Mouse (Mus musculus) kidney, postnatal 0 days (tissue): ENCODE data around the gene Cyp2b19. TPM values are rescaled to one million over a fixed set of nuclear protein-coding genes. Genes with fewer than 3 reads are reported as not detected.

Experiments
- ATAC-seq: fragments of 200-750 bp; cut with Nextera tagmentation; replicated peaks from 2 replicates; pipeline ENCODE4 v1.8.0; 2017; ENCODE audit warnings: low read depth, moderate number of reproducible peaks, moderate TSS enrichment, moderate library complexity; ENCODE audit not compliant: low FRiP score
- DNase-seq: peaks from one replicate; pipeline ENCODE4 v3.0.0-alpha.2; 2016; ENCODE audit warnings: low spot score
- H3K27ac ChIP-seq: fragments of 300-500 bp; sonication (generic); 2 replicates; pipeline ENCODE4 v1.5.1; 2014; ENCODE audit warnings: mild to moderate bottlenecking
- H3K27me3 ChIP-seq: fragments of 300-500 bp; sonication (generic); 2 replicates; pipeline ENCODE4 v1.6.1; 2014; ENCODE audit warnings: low read length, mixed read lengths; ENCODE audit not compliant: insufficient read depth
- H3K36me3 ChIP-seq: fragments of 300-500 bp; sonication (generic); 2 replicates; pipeline ENCODE4 v1.6.1; 2014; ENCODE audit warnings: low read length, mixed read lengths; ENCODE audit not compliant: insufficient read depth
- H3K4me1 ChIP-seq: fragments of 300-500 bp; sonication (generic); replicated peaks from 2 replicates; pipeline ENCODE4 v1.6.1; 2014; ENCODE audit warnings: antibody characterized with exemption, low read length, mixed read lengths; ENCODE audit not compliant: insufficient read depth
- H3K4me2 ChIP-seq: fragments of 300-500 bp; sonication (generic); 2 replicates; pipeline ENCODE4 v1.6.1; 2014; ENCODE audit warnings: mild to moderate bottlenecking, low read length, moderate library complexity, mixed read lengths
- H3K4me3 ChIP-seq: fragments of 300-500 bp; sonication (generic); replicated peaks from 2 replicates; pipeline ENCODE4 v1.5.1; 2014; ENCODE audit warnings: low read depth, low read length
- H3K9ac ChIP-seq: fragments of 300-500 bp; sonication (generic); 2 replicates; pipeline ENCODE4 v1.6.1; 2014; ENCODE audit warnings: low read depth, low read length
- H3K9me3 ChIP-seq: fragments of 300-500 bp; sonication (generic); replicated peaks from 2 replicates; pipeline ENCODE4 v1.6.1; 2016; ENCODE audit warnings: low read length, inconsistent platforms, mixed read lengths
- CTCF ChIP-seq: IDR thresholded peaks from 2 replicates; pipeline ENCODE4 v1.5.1; 2016; ENCODE audit warnings: antibody characterized with exemption, low read depth, mild to moderate bottlenecking, moderate library complexity
- WGBS: fragments of 180-500 bp; shearing (Covaris S2); extraction: QIAGEN DNeasy Blood & Tissue Kit; methylation state at CpG from one replicate; pipeline ENCODE4 v1.1.7; 2014; 5-methylcytosine and 5-hydroxymethylcytosine counted together
- polyA plus RNA-seq: library from polyadenylated mRNA; unstranded; fragments of >200 nt; fragmentation: Nextera tagmentation; extraction: Ambion mirVana; gene quantifications from 2 replicates; pipeline ENCODE4 v1.2.1, GENCODE M21; 2015

Cyp2b19 gene
- not detected in 2 replicates for polyA plus RNA-seq

- WGBS = 73% methylated on average over 2 of the region's 2 CpGs
Observed at GRCm38 (mm10) chr7:26756842-26757241, at the start of gene Cyp2b19. Gene Cyp2b19 (plus strand): TSS chr7:26757142.

GRCm38 (mm10) chr7:26711061-26711460 is 45.9 kb upstream of the Cyp2b19 start:
- H3K4me2 ChIP-seq = no peak overlapping the region
- no peaks in the 10 kb centered on the region for H3K4me1 ChIP-seq
- H3K4me3 ChIP-seq = no peak overlapping the region
- WGBS = 89% methylated on average over 11 of the region's 11 CpGs
- no peak overlapping the region for H3K27ac ChIP-seq
- no peak overlapping the region for H3K9ac ChIP-seq
- no peaks in the 10 kb centered on the region for H3K36me3 ChIP-seq
- ATAC-seq (no peak), DNase-seq (no peak)
- TF ChIP-seq CTCF = no peak
- no peaks in the 10 kb centered on the region for H3K27me3 ChIP-seq
- no peaks in the 10 kb centered on the region for H3K9me3 ChIP-seq

More at GRCm38 (mm10) chr7:26756842-26757241, at the start of gene Cyp2b19:
- Histone ChIP-seq H3K9ac (no peak within 1 kb of the TSS), H3K36me3 (no peaks in the 10 kb centered on the region), H3K9me3 (no peaks in the 10 kb centered on the region), H3K4me2 (no peak within 1 kb of the TSS), H3K4me1 (no peaks in the 10 kb centered on the region), H3K27me3 (no peaks in the 10 kb centered on the region), H3K27ac (no peak within 1 kb of the TSS), H3K4me3 (no peak within 1 kb of the TSS)
- no peak for ATAC-seq
- TF ChIP-seq CTCF = no peak
- no peak for DNase-seq

GRCm38 (mm10) chr7:26738940-26739339 is 18.0 kb upstream of the Cyp2b19 start:
- no peak for DNase-seq
- TF ChIP-seq CTCF = peak; percentile 47
- Histone ChIP-seq H3K4me2 (no peak overlapping the region), H3K9ac (no peak overlapping the region), H3K27ac (no peak overlapping the region), H3K4me3 (no peak overlapping the region), H3K4me1 (no peaks in the 10 kb centered on the region), H3K9me3 (no peaks in the 10 kb centered on the region), H3K36me3 (no peaks in the 10 kb centered on the region), H3K27me3 (no peaks in the 10 kb centered on the region)
- ATAC-seq = no peak

- WGBS = 78% methylated on average over 4 of the region's 4 CpGs
- ATAC-seq (no peak), DNase-seq (no peak)
- no peaks in the 10 kb centered on the region for H3K27me3 ChIP-seq
- no peaks in the 10 kb centered on the region for H3K9me3 ChIP-seq
- H3K36me3 ChIP-seq = no peaks in the 10 kb centered on the region
- H3K4me1 ChIP-seq = no peaks in the 10 kb centered on the region
- H3K9ac ChIP-seq = no peak overlapping the region
- H3K4me3 ChIP-seq = no peak overlapping the region
- no peak for TF ChIP-seq CTCF
- no peak overlapping the region for H3K4me2 ChIP-seq
- H3K27ac ChIP-seq = no peak overlapping the region
Observed at GRCm38 (mm10) chr7:26743948-26744347, 13.0 kb upstream of the Cyp2b19 start.

GRCm38 (mm10) chr7:26745486-26745885 is 11.5 kb upstream of the Cyp2b19 start:
- no peaks in the 10 kb centered on the region for H3K4me1 ChIP-seq
- no peak overlapping the region for H3K9ac ChIP-seq
- H3K4me3 ChIP-seq = no peak overlapping the region
- no peak for TF ChIP-seq CTCF
- no peaks in the 10 kb centered on the region for H3K27me3 ChIP-seq
- DNase-seq (no peak), ATAC-seq (no peak)
- WGBS = 61% methylated on average over 1 of the region's 1 CpGs
- no peak overlapping the region for H3K27ac ChIP-seq
- H3K4me2 ChIP-seq = no peak overlapping the region
- H3K9me3 ChIP-seq = no peaks in the 10 kb centered on the region
- no peaks in the 10 kb centered on the region for H3K36me3 ChIP-seq

GRCm38 (mm10) chr7:26767084-26767483 is 10.1 kb downstream of the Cyp2b19 start:
- WGBS = 70% methylated on average over 1 of the region's 1 CpGs
- Histone ChIP-seq H3K36me3 (no peaks in the 10 kb centered on the region), H3K4me2 (no peak overlapping the region), H3K4me1 (no peaks in the 10 kb centered on the region), H3K9ac (no peak overlapping the region), H3K4me3 (no peak overlapping the region), H3K9me3 (no peaks in the 10 kb centered on the region), H3K27ac (no peak overlapping the region), H3K27me3 (no peaks in the 10 kb centered on the region)
- DNase-seq (no peak), ATAC-seq (no peak)
- peak; percentile 59; the same call in 1 of the 2 replicates for TF ChIP-seq CTCF

GRCm38 (mm10) chr7:26769881-26770470 is 13.0 kb downstream of the Cyp2b19 start:
- Histone ChIP-seq H3K4me3 (no peak overlapping the region), H3K9me3 (no peaks in the 10 kb centered on the region), H3K9ac (no peak overlapping the region), H3K27me3 (no peaks in the 10 kb centered on the region), H3K36me3 (no peaks in the 10 kb centered on the region), H3K4me2 (no peak overlapping the region), H3K4me1 (no peaks in the 10 kb centered on the region), H3K27ac (no peak overlapping the region)
- 75% methylated on average over 9 of the region's 9 CpGs for WGBS
- no peak for DNase-seq
- ATAC-seq = no peak
- no peak for TF ChIP-seq CTCF
